Mouse (Mus musculus) liver, embryonic 18 days (tissue): Measurements from ENCODE around the gene Olfr452. TPM values are rescaled to one million over a fixed set of nuclear protein-coding genes. Genes with fewer than 3 reads are reported as not detected.

ENCODE experiments used
- polyA plus RNA-seq: library from polyadenylated mRNA; depleted of rRNA; stranded (reverse); fragments of >200 nt; gene quantifications from 2 replicates; pipeline ENCODE4 v1.2.3, GENCODE M21; 2012; rRNA removed

Gene Olfr452
- not detected in 2 replicates for polyA plus RNA-seq

DNA sequence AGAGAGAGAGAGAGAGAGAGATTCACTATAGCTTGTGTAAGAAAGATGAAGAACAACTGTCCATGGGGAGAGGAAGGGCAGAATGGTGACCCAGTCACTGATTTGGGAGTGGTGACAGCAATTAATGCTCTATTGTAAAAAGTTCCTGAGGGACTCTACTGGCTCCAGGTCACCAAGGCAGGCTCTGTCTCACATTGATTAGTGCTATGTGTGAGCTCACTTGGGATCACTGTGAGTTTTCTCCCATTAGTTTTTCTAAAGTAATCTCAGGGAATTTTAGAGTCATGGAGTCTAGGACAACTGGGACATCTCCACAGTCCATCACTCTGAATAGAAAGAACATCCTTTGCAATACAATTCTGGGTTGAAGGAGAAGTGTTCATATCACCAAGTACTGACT is at the start of gene Olfr452:
Gene Olfr452 (plus strand): TSS at position 301 of the 400 bp plus-strand sequence.

DNA sequence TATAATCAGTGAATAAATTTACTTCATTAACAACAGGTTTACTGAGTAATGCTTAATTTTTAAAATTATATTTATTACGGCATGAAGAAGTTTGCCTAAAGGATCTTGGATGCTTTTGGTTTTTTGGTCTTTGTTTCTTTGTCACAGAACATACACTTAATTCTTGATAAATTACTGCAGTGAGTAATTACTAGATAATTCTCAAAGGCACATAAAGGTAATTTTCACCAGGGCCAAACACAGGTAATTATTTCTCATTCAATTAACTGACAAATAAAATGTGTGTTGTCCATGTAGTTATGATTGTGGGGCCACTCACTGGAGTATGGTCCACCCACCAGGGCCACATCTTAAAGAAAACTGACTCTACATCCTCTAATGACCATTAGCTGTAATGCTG is 45.8 kb upstream of the Olfr452 start, which contains the start of gene Olfr453:
Gene Olfr453 (plus strand): TSS at position 301 of the 400 bp plus-strand sequence.

DNA sequence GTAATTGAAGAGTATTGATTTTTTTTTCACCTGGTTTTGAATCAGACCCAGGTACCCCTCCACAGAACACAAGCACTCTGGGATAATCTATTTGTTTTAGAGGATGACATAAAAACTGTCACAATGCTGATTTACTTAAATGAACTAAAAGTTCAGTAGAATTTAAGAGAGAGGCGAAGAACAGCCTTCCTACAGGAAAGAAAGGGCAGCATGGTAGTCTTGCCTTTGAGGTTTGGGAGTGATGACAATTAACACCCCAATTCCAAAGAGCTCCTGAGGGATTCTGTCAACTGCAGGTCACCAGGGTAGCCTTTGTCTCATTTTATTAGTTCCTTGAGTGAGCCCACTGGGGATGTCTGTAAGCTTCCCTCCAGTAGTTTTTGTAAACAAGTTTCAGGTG is 28.8 kb upstream of the Olfr452 start, which contains the start of gene Olfr38:
Gene Olfr38 (plus strand): TSS at position 301 of the 400 bp plus-strand sequence.

DNA sequence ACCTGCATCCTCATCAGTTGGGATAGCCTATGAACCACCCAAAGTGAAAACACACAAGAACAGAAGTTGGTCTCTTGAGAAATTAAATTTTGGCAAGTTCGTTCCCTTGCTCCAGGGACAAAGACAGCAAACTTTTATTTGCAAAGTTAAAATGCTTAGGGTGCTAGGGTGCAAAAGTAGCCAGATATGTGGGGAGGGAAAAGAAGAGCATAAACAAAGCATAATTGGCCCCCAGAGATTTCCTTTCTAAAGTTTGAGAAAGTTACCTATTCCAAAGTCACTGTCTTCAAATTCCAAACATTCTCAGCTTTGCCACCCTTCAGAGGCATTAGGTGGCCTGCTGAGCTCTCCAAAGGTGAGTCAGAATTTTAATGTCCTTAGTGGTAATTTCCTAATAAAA is 26.7 kb downstream of the Olfr452 start, which contains the start of gene Olfr450:
Gene Olfr450 (plus strand): TSS at position 301 of the 400 bp plus-strand sequence.

DNA sequence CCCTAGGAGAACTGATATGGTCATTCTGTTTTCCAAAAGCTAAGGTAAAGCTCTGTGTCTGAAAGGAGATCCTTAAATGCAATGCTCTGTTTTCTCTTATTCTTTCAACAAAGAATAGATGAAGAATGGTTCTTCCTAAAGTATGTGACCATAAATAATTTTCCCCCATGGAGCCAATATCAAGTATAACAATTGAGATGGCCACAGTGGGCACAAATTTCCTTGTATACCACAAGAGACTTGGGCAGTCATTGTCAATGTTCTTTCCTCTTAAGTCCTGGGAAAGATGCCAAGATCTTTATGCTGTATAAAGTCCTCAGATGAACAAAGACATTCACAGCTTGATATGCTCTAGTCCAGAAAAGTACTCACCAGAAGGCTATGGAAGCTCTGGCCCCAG is 49.2 kb downstream of the Olfr452 start, which contains the start of gene Olfr449:
Gene Olfr449 (plus strand): TSS at position 301 of the 400 bp plus-strand sequence.

Other genes with a start within 250 kb of the Olfr452 start
- gene Olfr455, start 237.5 kb upstream of the Olfr452 start, polyA plus RNA-seq, result not detected in 2 replicates
- not detected in 2 replicates for gene Tcaf3, start 187.4 kb upstream of the Olfr452 start, polyA plus RNA-seq
- 0.10 and 0.15 TPM in 2 replicates for gene Tcaf2, start 139.8 kb upstream of the Olfr452 start, polyA plus RNA-seq
- gene Tcaf1, start 75.0 kb upstream of the Olfr452 start, polyA plus RNA-seq, result 3.1 TPM in 2 replicates
- gene Olfr453, start 45.7 kb upstream of the Olfr452 start, polyA plus RNA-seq, result not detected in 2 replicates
- not detected in 2 replicates for gene Olfr38, start 28.7 kb upstream of the Olfr452 start, polyA plus RNA-seq
- not detected in 2 replicates for gene Olfr450, start 26.8 kb downstream of the Olfr452 start, polyA plus RNA-seq
- not detected in 2 replicates for gene Olfr449, start 49.3 kb downstream of the Olfr452 start, polyA plus RNA-seq
- not detected in 2 replicates for gene Olfr448, start 105.3 kb downstream of the Olfr452 start, polyA plus RNA-seq
- gene Olfr447, start 123.8 kb downstream of the Olfr452 start, polyA plus RNA-seq, result not detected in 2 replicates
- not detected in 2 replicates for gene Olfr446, start 136.3 kb downstream of the Olfr452 start, polyA plus RNA-seq
- gene Olfr444, start 164.0 kb downstream of the Olfr452 start, polyA plus RNA-seq, result not detected in 2 replicates